Mouse (Mus musculus) heart, postnatal 36 days (tissue): ENCODE measurements around the gene Thsd7b. TPM values are rescaled to one million over a fixed set of nuclear protein-coding genes. Genes with fewer than 3 reads are reported as not detected.
"Not testable (repeated sequence)": the region's sequence is repeated elsewhere in the genome, so short reads cannot be mapped to it uniquely, and the experiment has no call there.

Experiments
- DNase-seq, 2 experiments: peaks; one replicate each; pipeline ENCODE4 v3.0.0; 2021 to 2022
- intact Hi-C: fragments of 180-260 bp; cut with DNase I; formaldehyde crosslinking; loops from one replicate; pipeline ENCODE4 v1.15.1; 2025
- total RNA-seq, 2 experiments: library from RNA; stranded (reverse); gene quantifications; 2 replicates each; pipeline ENCODE4 v1.2.3; 2021

Gene Thsd7b
- total RNA-seq, 2 experiments from 2014 or later = 0.14 to 0.33 TPM

DNA sequence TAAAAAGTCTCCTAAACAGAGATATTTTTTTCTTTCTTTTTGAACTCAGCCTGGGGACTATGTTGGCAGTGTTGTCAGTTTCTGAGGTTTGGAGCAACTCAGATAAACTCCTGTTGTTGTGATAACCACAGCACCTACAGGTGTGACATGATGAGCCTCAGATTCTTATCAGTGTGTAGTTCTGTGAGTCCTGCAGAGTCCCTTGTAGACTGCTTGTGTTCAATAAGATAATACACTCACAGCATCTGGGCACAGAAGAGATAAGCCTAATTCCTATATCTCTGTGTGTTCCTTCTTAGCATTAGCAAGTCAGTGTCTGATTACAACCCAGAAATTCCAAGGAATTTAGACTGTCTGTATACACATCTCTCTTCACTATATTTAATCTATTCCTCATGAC is 789.0 kb downstream of the Thsd7b start:
- intact Hi-C loops = no loop called here
- DNase-seq = no peak

DNA sequence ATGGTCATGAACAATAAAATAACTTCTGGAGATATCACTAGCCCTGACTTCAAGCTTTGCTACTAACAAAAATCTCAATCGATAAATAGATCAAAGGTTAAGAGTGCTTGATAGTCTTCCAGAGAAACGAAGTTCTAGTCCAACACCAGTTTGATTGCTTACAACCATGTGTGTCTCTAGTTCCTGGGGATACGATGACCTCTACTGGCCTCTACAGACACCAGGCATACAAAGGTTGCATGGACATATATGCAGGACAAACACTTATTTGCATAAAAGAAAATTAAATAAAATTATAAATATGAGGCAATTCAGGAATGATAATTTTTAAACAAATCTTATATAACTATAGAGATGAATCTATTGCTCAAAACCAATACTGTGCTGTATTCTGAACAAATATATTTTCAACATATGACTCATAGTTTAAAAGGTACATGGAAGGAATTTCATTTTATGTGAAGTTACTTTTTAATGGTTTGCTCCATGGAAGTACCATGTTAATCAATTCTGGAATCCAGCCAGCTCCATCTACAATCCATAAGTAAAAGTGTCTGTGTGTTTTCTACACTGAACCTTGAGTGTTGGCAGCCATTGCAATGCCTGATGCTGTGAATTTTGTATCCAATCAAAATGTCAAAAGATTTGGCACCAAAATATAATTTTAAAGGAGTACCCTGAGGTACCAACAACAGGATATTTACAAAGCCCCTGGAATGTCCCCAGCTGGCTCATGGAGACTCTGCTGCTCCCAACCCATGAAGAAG is 793.3 kb downstream of the Thsd7b start:
- DNase-seq = no peak
- intact Hi-C loops = no loop called here

DNA sequence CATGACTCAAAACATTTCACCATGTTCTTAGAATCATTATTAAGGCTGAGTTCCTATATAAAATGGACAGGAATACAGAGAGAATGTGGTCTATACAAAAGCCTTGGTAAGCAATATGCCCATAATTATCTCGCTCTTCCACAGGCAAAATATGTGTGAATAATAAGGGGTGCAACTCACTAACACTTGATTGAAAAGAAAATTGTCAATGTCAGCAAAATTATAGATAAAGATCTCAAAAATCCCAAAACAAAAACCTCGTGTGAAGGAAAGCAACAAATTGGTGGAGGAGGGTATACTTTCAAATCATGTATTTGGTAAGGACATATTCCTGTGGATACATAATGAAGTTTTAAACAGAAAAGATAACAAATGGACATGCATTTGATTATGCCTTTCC is 810.7 kb downstream of the Thsd7b start:
- no peak for DNase-seq
- intact Hi-C loops = no loop called here

DNA sequence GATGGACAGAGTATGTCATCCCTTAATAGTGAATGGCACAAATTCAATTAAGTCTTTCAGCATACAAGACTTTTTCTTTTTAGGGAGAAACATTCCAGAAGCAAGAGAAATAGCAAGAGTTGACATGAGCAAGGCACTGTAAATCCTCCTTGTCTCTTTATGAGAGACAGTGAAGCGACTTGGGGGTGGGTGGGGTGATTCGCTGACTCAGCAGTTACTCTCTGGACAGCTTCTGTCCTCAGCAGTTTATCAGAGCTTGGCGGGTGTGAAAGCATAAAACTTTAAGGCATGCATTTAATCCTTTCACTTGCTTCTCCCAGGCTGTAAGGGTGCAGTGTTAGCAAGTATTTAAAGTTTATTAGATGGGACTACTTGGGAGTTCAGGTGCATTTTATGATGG is 812.1 kb downstream of the Thsd7b start:
- intact Hi-C loops = no loop called here

DNA sequence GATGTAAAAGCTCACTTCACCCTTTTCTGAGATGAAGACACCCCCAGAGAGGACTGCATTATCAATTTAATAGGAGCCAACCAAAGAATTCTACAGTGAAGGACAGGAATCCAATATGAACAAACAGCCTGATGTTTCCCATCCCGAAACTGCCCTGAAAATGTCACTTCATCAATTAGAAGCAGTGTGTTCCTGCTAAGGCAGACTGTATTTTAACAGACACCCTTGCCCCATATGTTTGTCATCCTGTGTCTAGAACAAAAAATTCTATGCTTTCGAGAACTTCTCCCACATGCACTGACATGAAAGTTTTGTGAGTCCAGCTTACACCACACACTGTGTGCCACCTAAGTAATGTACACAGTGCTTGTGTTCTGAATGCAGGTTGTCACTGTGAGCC is 812.8 kb downstream of the Thsd7b start:
- no peak for DNase-seq
- intact Hi-C loops = no loop called here

More for the DNA sequence above, 812.1 kb downstream of the Thsd7b start:
- no peak for DNase-seq

DNA sequence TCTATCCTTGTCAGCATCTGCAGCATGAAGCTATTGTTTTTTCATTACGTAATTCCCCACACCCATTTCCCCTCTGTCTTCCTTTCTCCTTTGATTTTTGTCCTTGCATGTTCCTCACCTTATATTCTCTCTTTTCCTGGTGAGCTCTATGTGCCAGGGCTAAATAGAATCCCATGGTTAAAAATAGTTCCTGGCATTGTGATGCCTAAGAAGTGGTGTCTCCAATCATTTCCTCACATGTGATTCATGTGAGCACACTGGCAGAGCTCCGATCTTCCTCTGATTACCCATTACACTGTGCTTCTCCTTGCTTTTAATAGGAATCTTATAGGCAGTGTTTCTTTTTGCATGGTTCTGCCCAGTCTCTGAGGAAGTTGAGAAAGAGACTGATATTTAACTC is 826.1 kb downstream of the Thsd7b start:
- DNase-seq = no peak
- intact Hi-C loops = no loop called here

DNA sequence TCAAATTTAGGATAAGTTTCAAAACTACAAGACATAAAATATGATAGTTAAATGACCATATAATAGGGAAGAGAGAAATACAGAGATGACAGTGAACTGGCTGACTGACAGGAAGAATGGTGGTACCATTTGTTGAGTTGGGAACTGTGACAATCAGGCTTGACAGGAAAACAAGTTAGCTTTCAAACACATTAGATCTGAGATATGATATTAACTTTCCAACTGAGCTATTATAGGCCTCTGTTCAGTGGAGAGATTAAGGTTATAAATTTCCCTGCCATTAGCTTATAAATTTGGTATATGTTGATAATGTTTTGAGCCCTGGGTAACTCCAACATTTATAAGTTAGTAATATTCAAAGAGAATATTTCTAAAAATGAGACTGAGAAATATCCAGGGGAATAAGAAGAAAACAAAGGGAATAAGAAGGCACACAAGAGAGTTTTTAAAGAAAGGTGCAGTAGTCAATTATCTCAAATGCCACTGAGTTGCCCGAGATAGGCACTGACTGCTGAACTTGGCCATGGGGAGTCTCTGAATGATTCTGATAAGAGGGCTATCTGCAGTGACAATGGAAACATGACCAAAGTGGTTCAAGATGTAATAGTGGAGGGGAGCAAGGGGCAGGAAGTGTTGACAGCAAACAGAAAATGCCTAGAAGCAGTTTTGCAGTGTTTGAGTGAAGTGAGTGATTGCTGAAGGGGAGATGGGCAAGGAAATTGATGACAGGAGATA is 839.6 kb downstream of the Thsd7b start:
- intact Hi-C loops = no loop called here
- no peak for DNase-seq

DNA sequence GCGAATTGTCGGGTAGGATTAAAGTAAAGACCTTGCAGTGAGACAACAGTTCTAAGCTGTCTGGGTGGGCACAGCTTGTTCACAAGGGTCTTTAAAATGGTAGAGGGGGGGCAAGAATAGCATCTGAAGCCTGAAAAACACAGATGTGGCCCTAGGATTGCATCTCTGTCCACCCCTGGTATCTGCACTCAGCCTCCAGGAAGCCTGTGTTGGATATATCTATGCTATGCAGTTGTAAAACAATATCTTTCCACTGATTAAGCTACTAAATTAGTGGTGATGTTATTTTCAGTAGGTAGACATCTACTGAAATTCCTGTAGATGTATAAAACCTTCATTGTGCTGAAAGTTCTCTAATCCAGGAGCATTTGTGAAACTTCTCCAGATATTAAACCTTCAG is 840.4 kb downstream of the Thsd7b start:
- intact Hi-C loops = no loop called here
- DNase-seq = no peak

DNA sequence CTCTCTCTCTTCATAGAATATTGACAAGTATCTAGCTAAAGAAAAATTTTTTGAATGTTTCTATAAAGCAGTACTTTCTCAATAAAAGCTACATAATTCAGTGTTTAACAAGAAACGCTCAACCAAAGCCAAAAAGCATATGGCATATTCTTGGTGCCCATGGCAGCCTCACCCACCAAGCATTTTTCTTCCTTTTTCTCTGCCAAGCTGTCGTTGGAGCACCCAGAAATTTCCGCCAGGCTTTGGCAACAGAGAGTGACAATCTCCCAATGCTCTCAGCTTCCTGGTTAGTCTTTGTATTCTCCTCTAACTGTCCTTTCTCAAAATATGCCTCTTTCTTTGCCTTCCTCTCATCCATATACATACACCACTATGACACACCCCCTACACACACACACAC is 857.8 kb downstream of the Thsd7b start:
- intact Hi-C loops = no loop called here
- DNase-seq = no peak

DNA sequence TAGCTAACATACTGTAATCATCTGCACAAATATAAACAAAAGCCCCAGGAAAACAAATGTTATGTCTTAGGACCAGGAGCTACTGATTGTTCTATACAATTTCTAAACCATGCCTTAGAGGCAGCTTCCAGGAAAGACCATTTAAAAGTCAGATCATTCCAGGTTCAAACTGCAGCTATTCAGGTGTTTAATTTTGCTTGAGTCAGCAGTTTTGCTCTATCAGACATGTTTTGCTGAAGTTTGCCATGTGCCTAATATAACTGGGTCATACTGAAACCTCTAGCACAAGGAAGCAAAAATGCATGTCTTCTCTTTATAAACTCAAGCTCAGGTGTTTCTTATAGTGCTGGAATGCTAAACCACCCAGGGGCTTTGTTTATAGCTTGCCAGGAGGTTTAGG is 893.1 kb downstream of the Thsd7b start:
- no peak for DNase-seq
- intact Hi-C loops = loop anchor here (5.0 kb wide), 2 partner anchors 186 to 206 kb away; no protein-coding TSS in a partner anchor

DNA sequence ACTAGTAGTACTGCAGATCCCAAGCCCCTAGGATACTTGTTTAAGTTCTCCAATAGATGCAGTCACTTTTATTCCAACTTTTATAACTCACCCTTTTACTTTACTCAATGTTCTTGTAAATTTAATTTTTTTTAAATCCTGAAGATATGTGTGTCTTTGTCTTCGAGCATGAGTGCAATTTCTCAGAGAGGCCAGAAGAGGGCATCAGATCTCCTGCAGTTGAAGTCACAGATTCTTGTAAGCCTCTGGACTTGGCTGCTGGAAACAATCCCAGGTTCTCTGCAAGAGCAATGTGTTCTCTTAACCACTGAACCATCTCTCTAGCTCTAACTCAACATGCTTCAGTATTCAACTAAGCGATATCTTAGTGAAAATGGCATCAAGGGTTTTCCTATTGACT is 894.2 kb downstream of the Thsd7b start:
- DNase-seq = no peak
- intact Hi-C loops = loop anchor here (5.0 kb wide), 2 partner anchors 185 to 205 kb away; no protein-coding TSS in a partner anchor

DNA sequence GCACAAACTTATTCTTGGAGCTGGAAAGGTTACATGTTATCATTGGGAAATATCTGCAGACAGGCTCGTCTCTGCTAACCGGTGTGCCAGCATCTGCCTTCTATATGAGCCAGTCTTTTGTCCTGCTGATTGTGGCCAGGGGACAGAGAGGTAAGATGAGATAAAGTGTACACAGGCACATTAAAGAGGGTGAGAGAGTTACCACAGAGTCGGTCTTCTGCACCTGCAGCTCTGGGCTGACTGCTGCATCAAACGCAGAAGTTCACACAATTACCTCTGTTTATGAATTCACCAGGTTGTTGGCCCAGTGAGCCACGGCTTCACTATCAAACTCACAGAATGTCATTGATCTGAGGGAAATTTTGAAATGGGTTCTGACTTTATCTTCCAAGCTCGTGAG is 896.8 kb downstream of the Thsd7b start:
- intact Hi-C loops = loop anchor here (5.0 kb wide), 2 partner anchors 182 to 202 kb away; no protein-coding TSS in a partner anchor
- no peak for DNase-seq

DNA sequence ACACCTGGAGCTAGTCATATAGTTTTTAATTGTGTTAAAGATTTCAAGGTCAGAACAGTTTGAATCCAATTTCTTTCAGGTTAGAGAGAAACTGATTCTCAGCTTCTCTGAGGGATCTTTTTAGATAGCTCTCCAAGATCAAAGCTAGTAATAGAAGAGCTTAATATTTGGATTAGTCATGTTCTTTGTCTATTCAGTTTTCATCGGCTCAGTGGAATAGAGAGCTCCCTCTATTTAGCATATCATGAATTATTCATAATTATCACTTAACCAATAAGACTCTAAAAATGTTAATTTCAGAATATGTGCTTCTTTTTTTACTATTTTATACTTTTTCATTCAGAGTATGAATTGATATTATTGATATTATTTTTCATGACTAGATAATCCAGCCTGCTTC is 897.2 kb downstream of the Thsd7b start:
- intact Hi-C loops = no loop called here

DNA sequence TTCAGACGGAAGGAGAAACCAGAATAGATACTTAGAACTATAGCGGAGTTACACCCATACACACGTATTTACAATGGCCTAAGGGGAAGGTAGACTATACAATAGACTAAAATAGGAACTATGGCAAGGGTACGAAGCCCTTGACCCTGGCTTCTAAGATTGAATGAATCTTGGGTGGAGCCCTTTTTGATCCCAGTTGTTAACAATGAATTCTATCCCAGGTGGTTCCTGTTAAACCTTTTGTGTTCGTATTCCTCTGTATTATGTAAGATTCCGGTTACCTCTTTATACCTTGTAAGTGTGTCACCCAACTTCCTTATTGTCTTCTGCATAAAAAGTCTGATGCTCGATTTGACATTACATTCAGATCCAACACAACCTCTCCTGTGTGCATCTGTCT is 913.7 kb downstream of the Thsd7b start:
- intact Hi-C loops, DNase-seq: not testable (repeated sequence)

More for the DNA sequence above, 897.2 kb downstream of the Thsd7b start:
- no peak for DNase-seq

DNA sequence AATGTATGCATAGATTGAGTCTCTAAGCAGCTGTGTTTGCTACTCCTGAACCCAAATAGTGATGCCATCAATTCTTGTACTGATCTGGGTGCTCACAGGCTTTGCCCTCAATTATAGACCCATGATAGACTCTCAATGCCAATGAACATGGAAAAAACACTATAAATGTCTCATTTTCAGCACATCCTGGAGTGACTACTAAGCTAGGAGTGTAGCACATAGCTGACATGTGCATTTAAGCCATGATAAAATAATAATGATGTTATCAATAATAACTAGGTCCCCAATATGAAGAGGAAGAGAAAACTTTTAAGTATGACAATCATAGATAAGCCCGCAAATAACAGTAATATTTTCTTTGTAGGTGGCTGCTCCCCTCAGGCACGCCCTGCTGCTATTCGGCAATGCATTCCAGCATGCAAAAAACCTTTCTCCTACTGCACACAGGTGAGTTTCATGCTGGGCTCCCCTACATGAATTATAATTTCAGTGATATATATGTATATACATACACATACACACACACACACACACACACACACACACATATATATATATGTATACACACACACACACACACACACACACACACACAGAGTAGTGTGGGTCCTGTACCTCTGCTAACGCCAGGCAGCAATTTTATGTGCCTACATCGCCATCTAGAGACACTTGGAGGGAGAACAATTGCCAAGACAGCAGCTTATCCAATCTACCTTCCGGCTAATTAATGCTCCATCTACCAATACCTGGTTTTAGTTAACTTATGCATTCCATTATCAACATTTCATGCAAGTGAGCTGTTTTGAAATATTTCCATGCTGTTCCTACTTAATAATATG is 919.3 kb downstream of the Thsd7b start:
- peak in 1 of 2 experiments; percentile 13 for DNase-seq

DNA sequence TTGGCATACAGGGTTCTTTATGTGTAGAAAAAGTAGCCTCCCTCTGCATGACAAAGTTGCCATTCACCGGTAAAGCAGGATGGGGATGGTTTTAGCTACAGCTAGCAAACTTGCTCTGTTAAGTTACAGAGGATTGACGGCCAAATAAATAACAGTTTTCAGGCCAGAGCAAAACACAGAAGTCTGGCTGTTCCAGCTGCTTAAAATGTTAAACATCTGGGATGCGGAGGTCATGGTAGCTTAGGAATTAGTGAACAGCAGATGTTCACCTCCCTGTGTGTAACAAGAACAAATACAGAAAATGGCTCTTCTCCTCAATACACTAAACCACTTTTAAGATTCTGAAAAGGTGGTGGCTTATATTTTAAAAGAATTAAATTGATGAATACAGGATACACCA is 944.3 kb downstream of the Thsd7b start:
- intact Hi-C loops = no loop called here

More for the DNA sequence above, 919.3 kb downstream of the Thsd7b start:
- intact Hi-C loops = loop anchor here (5.0 kb wide), 3 partner anchors 350 to 1315 kb away; no protein-coding TSS in a partner anchor

DNA sequence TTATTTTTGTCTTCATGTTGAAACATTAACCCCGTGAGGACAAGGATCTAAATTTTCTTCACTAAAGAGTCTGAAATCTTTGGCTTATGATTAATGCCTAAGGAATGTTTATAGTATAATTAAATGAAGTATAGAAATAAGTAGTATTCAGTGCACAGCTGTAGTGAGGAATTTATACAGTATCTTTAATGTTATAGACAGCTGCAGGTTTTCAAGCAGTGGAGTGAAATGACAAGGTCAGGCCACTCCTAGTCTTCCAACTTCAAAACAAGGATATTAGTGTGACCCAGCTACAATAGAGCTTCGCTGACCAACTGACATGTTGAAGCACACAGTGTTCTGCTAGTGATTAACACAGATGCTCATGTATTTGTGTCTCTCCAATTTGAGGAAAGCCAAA is 949.8 kb downstream of the Thsd7b start:
- DNase-seq = no peak
- intact Hi-C loops = no loop called here

More for the DNA sequence above, 944.3 kb downstream of the Thsd7b start:
- DNase-seq = no peak

DNA sequence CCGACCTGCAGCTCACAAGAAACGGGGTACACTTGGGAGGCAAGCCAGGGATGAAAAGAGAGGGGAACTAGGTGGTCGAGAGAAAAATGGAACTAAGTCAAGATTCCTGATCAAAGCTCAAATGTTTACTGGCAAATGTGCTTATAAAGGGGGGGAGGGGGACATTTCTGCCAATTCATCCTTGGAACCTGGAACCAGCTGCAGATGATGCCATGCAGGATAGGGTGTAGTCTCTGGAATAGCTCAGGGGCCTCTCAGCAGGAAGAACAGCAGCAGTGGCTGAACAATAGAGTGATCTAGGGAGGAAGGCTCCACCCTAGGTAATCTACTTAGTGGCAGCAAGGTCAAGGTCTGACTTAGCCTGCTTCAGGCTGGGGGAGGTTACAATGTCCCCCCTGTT is 972.5 kb downstream of the Thsd7b start:
- DNase-seq = no peak
- intact Hi-C loops = no loop called here

DNA sequence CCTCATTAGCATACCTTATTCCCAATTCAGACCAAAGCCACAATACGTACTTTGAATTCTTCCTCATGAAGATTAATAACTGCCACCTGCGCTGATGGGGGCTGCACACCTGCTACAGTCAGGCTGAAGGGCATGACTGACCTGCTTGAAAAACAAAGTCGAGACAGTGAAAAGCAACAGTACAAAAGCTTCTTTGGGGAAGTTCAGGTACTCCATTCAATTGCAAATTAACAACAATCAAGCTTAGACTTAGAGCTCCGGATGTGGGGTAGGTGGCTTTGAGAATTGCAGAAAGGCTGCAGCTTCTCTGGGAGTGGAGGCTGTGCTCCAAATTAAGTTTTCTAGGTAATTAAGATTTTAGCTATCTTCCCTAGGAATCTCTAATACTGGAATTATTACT is 973.2 kb downstream of the Thsd7b start:
- DNase-seq, intact Hi-C loops: not testable (repeated sequence)

DNA sequence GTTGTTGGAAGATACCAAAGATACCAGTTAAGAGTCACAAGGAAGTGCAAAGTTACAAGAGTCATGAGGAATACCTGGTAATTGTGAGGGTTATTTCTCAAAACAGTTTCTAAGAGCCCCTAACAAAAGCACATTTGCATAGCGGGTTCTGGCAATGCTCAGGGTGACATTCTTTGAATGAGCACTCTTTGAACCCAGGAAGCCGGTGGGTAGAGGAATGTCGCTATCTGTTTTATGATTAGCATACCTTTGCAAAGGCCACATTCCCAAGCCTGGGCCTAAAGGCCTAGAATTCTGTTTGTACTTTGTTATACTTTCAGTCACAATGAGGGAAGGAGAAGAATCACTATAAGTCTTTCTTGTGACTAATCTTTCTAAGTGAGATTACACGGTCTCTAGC is 973.8 kb downstream of the Thsd7b start:
- DNase-seq, intact Hi-C loops: not testable (repeated sequence)

DNA sequence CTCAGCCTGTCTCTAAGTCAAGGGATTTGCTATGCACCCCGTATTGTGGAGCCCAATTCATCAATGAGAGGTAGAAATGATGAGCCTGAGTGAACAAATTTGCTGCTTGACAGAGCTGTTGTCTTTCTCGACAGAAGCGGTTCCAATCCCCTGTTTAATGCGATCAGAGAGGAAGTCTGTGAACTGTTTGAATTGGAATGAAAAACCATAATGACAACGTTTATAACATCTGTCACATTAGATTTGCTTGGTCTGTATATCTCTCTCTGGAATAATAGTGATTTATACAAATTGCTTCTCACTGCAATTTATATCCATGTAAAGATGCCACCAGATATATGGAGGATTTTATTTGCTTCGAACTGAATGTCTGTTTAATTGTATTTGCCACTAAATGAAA is 988.9 kb downstream of the Thsd7b start:
- DNase-seq = no peak
- intact Hi-C loops = no loop called here
